Mouse (Mus musculus) bone marrow, adult 2 months (tissue): Measurements from ENCODE around the gene Stx6. TPM values are rescaled to one million over a fixed set of nuclear protein-coding genes. Genes with fewer than 3 reads are reported as not detected.

Source experiments
- H3K27ac ChIP-seq: fragments of 200-500 bp; 2 replicates; pipeline ENCODE4 v1.5.1; 2012; ENCODE audit warnings: low read depth, mild to moderate bottlenecking, control low read depth, inconsistent platforms, low read length; ENCODE audit not compliant: control insufficient read depth, poor library complexity, insufficient read depth
- H3K4me1 ChIP-seq: fragments of 200-500 bp; 2 replicates; pipeline ENCODE4 v1.6.1; 2011; ENCODE audit warnings: low read length; ENCODE audit not compliant: control insufficient read depth, insufficient read depth
- H3K4me3 ChIP-seq: fragments of 200-500 bp; replicated peaks from 2 replicates; pipeline ENCODE3; 2011; ENCODE audit warnings: mild to moderate bottlenecking, low read depth, low read length, control low read depth; ENCODE audit not compliant: control insufficient read depth
- CTCF ChIP-seq: fragments of 200-500 bp; IDR thresholded peaks from 2 replicates; pipeline ENCODE4 v1.5.1; 2011; ENCODE audit warnings: low read length, control low read depth; ENCODE audit not compliant: control insufficient read depth, insufficient read depth
- POLR2A ChIP-seq: fragments of 200-500 bp; IDR thresholded peaks from 2 replicates; pipeline ENCODE4 v1.6.1; 2011; ENCODE audit warnings: low read depth, mild to moderate bottlenecking, control low read depth, low read length, borderline replicate concordance; ENCODE audit not compliant: control insufficient read depth
- WGBS: fragments of 180-500 bp; shearing (Covaris S2); methylation state at CpG from one replicate; pipeline ENCODE4 v1.1.7; 2018; 5-methylcytosine and 5-hydroxymethylcytosine counted together
- polyA plus RNA-seq: library from polyadenylated mRNA; stranded (reverse); fragments of >200 nt; gene quantifications from 2 replicates; pipeline ENCODE4 v1.2.4, GENCODE M21; 2011; ENCODE audit warnings: low replicate concordance; ENCODE audit not compliant: missing spikeins, insufficient read depth, insufficient read length

The Stx6 gene
- 5.8 and 13.7 TPM in 2 replicates for polyA plus RNA-seq

DNA sequence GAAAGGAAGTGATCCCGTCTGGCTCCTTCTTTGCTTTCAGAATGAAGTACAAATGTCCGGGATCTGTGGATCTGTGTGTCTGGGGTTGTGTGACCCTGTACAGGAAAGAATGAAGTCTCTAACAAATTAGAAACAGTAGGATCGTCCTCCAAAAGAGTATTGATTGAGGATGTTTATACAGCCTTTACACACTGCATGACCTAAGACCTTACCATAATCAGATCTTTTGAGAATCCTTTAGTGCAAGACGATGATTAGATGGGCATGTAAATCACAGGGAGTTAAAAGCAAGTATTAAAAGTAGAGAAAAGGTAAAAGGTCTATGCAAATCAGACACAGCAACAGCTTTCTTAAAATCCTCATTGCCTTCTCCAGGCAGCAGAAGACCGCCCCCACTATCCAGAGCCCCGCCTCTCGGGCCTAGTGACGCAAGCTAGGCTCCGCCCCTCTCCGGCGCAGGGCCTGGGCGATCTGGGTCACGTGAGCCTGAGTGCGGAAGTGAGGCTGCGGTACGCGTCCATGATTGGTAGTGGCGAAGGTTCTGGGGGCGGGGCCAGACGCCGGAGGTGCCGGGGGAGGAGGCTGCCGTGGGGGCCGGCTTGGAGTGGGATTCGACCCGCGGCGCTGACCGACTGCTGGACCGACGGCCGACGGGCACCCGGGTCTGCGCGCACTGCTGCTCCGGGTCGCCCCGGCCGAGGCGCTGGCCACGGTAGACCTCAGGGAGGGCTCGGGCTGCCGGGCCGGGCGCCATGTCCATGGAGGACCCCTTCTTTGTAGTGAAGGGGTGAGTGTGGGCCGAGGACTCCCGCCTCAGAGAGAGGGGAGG, at the start of gene Stx6:
Gene Stx6, plus strand, starts transcription at position 575 of the 829 bp plus-strand sequence.
- peak within 1 kb of the TSS; percentile 61 for H3K27ac ChIP-seq
- H3K4me3 ChIP-seq, result peak within 1 kb of the TSS; percentile 85
- WGBS, result 3% methylated on average over 48 of the region's 48 CpGs
- TF ChIP-seq POLR2A (peak; percentile 47; the same call in 1 of the 2 replicates), CTCF (no peak)
- no peaks in the 10 kb centered on the region; the same call in 1 of the 2 replicates for H3K4me1 ChIP-seq

DNA sequence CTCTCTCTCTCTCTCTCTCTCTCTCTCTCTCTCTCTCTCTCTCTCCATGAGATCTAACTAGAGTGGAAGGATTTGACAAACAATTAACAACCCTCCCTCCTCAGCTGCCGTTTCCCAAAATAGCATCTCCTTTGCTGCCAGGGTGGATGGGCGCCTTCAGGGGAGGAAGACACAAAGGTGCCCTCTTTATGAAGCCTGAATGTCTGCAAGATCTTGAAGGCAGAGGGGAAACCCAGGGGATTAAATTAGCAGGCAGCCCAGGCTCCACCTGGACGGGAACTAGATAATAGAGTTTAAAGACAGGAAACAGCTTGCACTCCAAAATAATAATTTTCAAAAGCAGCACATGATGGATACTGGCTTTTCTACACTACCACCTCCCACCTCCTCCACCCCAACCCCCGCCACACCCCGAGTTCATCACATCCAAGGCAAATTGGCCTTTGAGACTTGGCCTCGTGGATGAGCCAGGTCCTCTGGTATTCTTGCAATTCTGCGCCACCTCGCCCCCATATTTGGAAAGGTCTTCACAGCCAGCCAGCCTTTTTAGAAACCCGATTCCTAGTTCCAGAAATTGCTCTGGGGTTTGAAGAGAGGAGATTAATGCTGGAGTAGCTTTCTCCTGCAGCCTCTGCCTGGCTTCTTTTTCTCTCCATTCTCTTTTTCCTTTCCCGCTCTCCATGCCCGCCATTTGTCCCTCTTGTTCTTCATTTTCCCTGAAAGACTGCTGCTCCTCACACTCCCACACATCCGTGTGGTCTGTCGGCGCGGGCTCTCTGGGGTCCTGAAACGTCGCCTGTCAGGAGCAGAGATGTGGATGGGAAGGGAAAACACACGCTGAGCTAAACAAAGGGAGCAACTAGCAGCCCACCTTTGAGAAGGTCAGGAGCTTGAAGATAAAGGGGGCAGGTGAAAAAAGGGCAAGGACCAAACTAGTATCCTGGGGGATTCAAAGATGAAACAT, 48.8 kb upstream of the Stx6 start:
- H3K4me1 ChIP-seq, result no peaks in the 10 kb centered on the region; the same call in 1 of the 2 replicates
- no peak overlapping the region for H3K27ac ChIP-seq
- WGBS, result 63% methylated on average over 18 of the region's 18 CpGs
- TF ChIP-seq CTCF, result no peak
- no peak for TF ChIP-seq POLR2A
- H3K4me3 ChIP-seq, result no peak overlapping the region

DNA sequence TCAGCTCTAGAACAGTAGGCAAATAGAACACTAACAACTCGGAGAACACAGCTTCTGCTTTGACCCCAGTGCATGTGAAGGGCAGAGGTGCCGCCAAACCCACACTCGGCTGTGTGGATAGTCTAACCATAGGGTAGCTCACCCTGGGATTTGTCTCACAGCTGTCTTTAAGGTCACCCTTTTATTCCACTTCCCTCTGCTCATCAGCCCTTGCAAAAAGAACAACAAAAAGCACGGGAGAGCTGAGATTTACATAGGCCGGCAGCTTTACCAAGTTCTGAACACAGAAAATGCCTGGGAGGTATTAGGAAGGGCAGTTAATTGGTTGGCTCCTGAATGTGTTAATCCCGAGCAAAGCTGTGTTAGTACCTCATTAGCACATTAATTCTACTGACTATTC, 47.0 kb upstream of the Stx6 start:
- H3K4me1 ChIP-seq, result no peaks in the 10 kb centered on the region; the same call in 1 of the 2 replicates
- no peak overlapping the region for H3K4me3 ChIP-seq
- 78% methylated on average over 6 of the region's 6 CpGs for WGBS
- H3K27ac ChIP-seq, result no peak overlapping the region
- no peak for TF ChIP-seq CTCF
- TF ChIP-seq POLR2A, result no peak

DNA sequence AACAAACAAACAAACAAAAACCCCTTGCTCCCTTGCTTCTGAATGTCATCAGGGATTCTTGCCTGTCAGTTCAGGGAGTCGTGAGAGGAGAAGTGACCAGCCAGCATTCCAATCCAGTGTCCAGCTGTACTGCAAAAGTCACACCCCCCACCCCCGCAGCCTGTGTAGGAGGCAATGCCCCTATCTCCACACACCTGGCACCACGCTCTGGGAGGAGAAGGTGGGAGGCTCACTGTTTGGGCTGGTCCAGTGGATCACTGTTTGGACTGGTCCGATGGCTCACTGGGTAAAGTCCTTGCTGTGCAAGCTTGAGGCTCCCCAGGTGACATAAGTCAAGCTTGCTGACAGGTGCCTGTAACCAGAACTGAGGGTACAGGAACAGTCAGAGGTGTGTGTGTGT, 46.4 kb upstream of the Stx6 start:
- 76% methylated on average over 4 of the region's 4 CpGs for WGBS
- Histone ChIP-seq H3K4me3 (no peak overlapping the region), H3K27ac (no peak overlapping the region), H3K4me1 (no peaks in the 10 kb centered on the region; the same call in 1 of the 2 replicates)
- TF ChIP-seq POLR2A (no peak), CTCF (no peak)

DNA sequence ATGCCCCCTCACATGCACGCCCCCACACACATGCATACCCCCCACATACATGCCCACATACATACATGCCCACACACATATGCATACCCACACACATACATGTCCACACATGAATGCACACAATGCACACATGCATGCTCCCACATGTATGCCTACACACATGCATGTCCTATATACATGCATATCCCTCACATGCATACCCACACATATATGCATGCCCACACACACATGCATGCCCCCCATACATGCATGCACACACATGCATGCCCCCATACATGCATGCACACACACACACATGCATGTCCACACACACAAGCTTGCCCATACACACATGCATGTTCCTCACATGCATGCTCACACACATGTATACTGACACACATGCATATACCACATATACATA, 45.6 kb upstream of the Stx6 start:
- TF ChIP-seq CTCF (no peak), POLR2A (no peak)
- Histone ChIP-seq H3K4me1 (no peaks in the 10 kb centered on the region; the same call in 1 of the 2 replicates), H3K27ac (no peak overlapping the region), H3K4me3 (no peak overlapping the region)
- WGBS, result 70% methylated on average over 1 of the region's 1 CpGs

DNA sequence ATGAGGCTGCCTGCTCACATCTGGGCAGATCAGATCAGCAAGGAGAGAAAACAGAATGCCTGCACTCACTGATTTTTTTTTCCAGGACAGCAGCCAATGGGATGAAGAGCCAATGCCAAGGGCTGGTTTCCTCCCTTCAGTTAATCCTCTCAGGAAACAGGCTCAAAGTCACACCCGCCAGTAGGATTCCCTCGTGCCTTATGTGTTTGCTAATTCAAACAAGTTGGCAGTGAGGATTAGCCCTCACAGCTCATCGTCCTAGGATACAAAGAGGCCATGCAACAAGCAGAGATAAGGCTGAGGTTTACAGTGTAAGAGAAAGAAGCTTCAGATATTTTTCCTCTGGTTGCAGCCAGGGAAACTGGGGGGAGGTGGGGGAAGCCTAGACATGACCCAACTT, 44.6 kb upstream of the Stx6 start:
- 51% methylated on average over 3 of the region's 3 CpGs for whole genome bisulfite sequencing
- no peak overlapping the region for H3K4me3 ChIP-seq
- no peaks in the 10 kb centered on the region; the same call in 1 of the 2 replicates for H3K4me1 ChIP-seq
- no peak for TF ChIP-seq POLR2A
- no peak for TF ChIP-seq CTCF
- no peak overlapping the region for H3K27ac ChIP-seq

DNA sequence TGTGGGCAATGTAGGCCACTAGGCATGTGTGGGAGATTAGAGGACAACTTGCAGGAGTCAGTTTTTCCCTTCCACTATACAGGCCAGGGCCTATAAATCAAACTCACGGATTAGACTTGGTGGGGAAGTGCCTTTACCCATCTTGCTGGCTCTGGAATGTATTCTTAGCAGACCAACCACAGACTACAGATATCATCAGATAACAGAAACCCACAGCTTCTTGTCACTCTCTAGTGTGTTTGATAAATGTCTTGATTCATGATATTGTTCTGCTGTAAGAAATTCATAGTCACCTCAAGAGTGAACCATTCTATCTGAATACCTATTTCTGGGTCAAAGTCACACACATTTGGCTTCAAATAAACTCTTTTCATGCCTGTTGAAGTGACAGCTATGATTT, 38.8 kb upstream of the Stx6 start:
- WGBS, result 38% methylated on average over 1 of the region's 1 CpGs
- no peak overlapping the region for H3K27ac ChIP-seq
- no peak overlapping the region for H3K4me3 ChIP-seq
- no peak for TF ChIP-seq CTCF
- TF ChIP-seq POLR2A, result no peak
- H3K4me1 ChIP-seq, result no peaks in the 10 kb centered on the region
